Mouse (Mus musculus) stomach, postnatal 0 days (tissue): Measurements from ENCODE around the gene Sgms1.

ENCODE experiments used
- CTCF ChIP-seq: IDR thresholded peaks from 2 replicates; pipeline ENCODE4 v1.5.1; 2016; ENCODE audit warnings: antibody characterized with exemption, low read depth, mild to moderate bottlenecking, moderate library complexity
- EP300 ChIP-seq: optimal IDR thresholded peaks from 2 replicates; pipeline ENCODE3; 2016; ENCODE audit warnings: antibody characterized with exemption

DNA sequence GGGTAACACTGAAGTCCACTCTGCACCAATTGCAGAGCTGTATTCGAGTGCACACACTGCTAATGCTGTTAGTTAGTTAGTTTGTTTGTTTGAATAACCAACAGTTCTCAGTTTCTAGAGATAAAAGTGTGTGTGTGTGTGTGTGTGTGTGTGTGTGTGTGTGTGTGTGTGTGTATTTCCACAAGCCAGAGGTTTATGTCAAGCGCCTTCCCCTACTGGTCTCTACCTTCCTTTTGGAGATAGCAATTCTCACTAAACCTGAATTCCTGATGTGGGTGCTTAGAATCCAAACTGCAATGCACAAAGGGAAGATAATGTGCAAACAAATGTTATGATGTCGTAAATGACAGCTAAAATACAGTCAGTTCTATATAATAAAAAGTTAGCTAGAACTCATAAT lies 131.9 kb downstream of the Sgms1 start:
- TF ChIP-seq CTCF (no peak), EP300 (no peak)
